Mouse (Mus musculus): ENCODE data around the gene Gm49358. TPM values are rescaled to one million over a fixed set of nuclear protein-coding genes. Genes with fewer than 3 reads are reported as not detected.

The Gm49358 gene
- polyA plus RNA-seq, 1 experiment from 2014 or later, result not detected

DNA sequence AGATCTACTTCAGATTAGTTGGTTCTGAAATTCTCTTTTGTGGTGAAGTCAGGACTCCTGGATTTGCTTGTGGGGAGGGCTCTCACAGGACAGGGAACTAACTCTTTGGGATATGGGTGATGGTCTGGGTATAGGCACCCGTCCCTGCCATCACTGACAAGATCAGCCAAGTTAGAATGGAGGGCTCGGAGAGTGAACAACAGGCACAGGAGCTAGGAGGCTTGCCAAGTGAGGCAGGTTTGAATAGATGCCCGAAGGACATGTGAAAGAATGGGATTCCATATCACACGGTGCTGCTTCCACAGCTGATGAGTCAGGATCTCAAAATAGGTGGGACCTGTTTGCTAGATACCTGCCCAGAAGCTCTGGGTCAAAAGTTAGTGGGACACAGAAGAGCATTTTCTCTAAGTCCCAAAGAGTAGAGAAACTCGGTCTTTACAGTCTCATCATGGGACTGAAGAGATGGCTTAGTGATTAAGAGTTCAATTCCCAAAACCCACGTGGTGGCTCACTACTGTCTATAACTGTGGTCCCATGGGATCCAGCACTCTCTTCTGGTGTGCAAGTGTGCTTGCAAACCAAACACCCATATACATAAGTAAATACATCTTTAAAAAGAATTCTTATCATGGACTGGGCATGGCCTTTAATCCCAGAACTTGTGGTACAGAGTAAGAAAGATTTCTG lies 7.8 kb upstream of the Gm49358 start:
- 80% methylated on average over 6 of the region's 6 CpGs for WGBS (ENCODE audit: insufficient replicate concordance)
- Histone ChIP-seq H3K36me3 (ENCODE audit: control insufficient read depth, insufficient read depth, low read length) (no peaks in the 10 kb centered on the region), H3K4me2 (no peak overlapping the region), H3K4me3 (ENCODE audit: low read depth, low read length) (no peak overlapping the region), H3K9me3 (replicated peaks; ENCODE audit: control insufficient read depth, low read length) (no peaks in the 10 kb centered on the region), H3K9ac (ENCODE audit: low read depth, low read length) (no peak overlapping the region), H3K27ac (ENCODE audit: low read depth, low read length) (no peak overlapping the region), H3K4me1 (ENCODE audit: control insufficient read depth, insufficient read depth, low read length) (no peaks in the 10 kb centered on the region; the same call in 1 of the 2 replicates), H3K27me3 (ENCODE audit: control insufficient read depth, insufficient read depth, low read length) (no peaks in the 10 kb centered on the region)
- ATAC-seq (replicated peaks; ENCODE audit: insufficient number of reproducible peaks, low FRiP score, low TSS enrichment), result no peak

DNA sequence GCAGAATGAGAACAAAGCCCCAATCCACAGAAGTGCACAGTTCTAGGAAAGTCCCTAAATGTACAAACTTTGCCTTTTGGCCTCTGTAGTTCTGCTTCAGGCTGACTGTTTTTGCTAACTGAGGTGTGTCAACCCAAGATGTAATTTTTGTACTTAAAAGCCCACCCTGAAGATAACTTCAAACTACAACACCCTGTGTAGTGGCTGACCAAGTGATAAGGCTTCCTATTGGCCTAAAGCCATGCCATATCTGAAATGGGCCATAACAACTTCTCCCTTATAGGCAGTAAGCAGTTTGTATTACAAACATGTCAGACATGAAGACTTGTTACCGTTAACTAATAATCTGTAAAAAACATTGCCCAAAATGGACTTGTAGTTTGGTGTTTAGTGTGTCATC lies 6.0 kb upstream of the Gm49358 start:
- ATAC-seq (replicated peaks; ENCODE audit: insufficient number of reproducible peaks, low FRiP score, low TSS enrichment), result no peak
- Histone ChIP-seq H3K9me3 (replicated peaks; ENCODE audit: control insufficient read depth, low read length) (no peaks in the 10 kb centered on the region), H3K27ac (ENCODE audit: low read depth, low read length) (no peak overlapping the region), H3K4me3 (ENCODE audit: low read depth, low read length) (no peak overlapping the region), H3K4me2 (no peak overlapping the region), H3K36me3 (ENCODE audit: control insufficient read depth, insufficient read depth, low read length) (no peaks in the 10 kb centered on the region), H3K4me1 (ENCODE audit: control insufficient read depth, insufficient read depth, low read length) (no peaks in the 10 kb centered on the region; the same call in 1 of the 2 replicates), H3K27me3 (ENCODE audit: control insufficient read depth, insufficient read depth, low read length) (no peaks in the 10 kb centered on the region), H3K9ac (ENCODE audit: low read depth, low read length) (no peak overlapping the region)
- WGBS (ENCODE audit: insufficient replicate concordance), result 92% methylated on average over 1 of the region's 1 CpGs

DNA sequence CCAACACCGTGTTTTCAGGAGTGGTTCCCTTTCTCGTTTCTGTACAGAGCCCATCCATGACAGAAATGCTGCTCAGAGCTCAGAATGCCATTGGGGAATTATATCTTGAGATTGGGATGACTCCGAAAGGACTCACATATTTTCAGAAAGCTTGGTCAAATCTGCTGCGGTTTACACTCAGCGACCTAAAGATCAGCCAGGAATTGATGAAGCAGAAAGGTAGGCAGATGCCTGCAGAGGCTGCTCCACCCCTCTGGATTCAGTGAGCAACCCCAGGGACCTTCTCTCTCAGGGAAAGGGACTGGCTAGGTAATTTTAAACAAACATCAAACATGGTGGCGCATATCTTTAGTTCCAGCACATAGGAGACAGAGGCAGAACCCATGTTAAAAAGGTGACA lies 5.6 kb upstream of the Gm49358 start:
- ATAC-seq (replicated peaks; ENCODE audit: insufficient number of reproducible peaks, low FRiP score, low TSS enrichment), result no peak
- no peaks in the 10 kb centered on the region; the same call in 1 of the 2 replicates for H3K4me1 ChIP-seq (ENCODE audit: control insufficient read depth, insufficient read depth, low read length)
- no peak overlapping the region for H3K4me3 ChIP-seq (ENCODE audit: low read depth, low read length)
- no peak overlapping the region for H3K4me2 ChIP-seq
- no peaks in the 10 kb centered on the region for H3K36me3 ChIP-seq (ENCODE audit: control insufficient read depth, insufficient read depth, low read length)
- 88% methylated on average over 6 of the region's 6 CpGs for WGBS (ENCODE audit: insufficient replicate concordance)
- H3K27ac ChIP-seq (ENCODE audit: low read depth, low read length), result no peak overlapping the region
- no peaks in the 10 kb centered on the region for H3K27me3 ChIP-seq (ENCODE audit: control insufficient read depth, insufficient read depth, low read length)
- no peaks in the 10 kb centered on the region for H3K9me3 ChIP-seq (replicated peaks; ENCODE audit: control insufficient read depth, low read length)
- H3K9ac ChIP-seq (ENCODE audit: low read depth, low read length), result no peak overlapping the region

DNA sequence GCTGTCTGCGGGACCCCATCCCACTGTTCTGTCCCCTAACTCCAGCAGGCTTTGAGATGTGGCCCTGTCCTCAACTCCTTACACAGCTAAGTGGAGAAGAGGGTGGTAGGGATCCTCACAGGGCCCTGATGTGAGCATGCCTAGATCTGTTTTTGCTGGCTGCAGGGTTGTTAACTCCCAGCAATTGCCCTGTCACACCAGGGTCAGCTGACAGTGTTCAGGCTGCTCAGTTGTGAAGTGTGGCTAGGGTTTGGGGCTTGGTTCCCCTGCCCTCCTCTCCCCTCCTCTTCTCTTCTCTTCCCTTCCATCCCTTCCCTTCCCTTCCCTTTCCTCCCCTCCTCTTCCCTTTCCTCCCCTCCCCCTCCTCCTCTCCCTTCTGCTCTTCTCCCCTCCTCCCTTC lies 2.5 kb upstream of the Gm49358 start:
- no peak overlapping the region for H3K4me2 ChIP-seq
- H3K27ac ChIP-seq (ENCODE audit: low read depth, low read length), result no peak overlapping the region
- no peak for ATAC-seq (replicated peaks; ENCODE audit: insufficient number of reproducible peaks, low FRiP score, low TSS enrichment)
- no peaks in the 10 kb centered on the region for H3K9me3 ChIP-seq (replicated peaks; ENCODE audit: control insufficient read depth, low read length)
- H3K9ac ChIP-seq (ENCODE audit: low read depth, low read length), result no peak overlapping the region
- H3K36me3 ChIP-seq (ENCODE audit: control insufficient read depth, insufficient read depth, low read length), result no peaks in the 10 kb centered on the region
- no peak overlapping the region for H3K4me3 ChIP-seq (ENCODE audit: low read depth, low read length)
- WGBS (ENCODE audit: insufficient replicate concordance), result 80% methylated on average over 1 of the region's 1 CpGs
- H3K27me3 ChIP-seq (ENCODE audit: control insufficient read depth, insufficient read depth, low read length), result no peaks in the 10 kb centered on the region
- no peaks in the 10 kb centered on the region for H3K4me1 ChIP-seq (ENCODE audit: control insufficient read depth, insufficient read depth, low read length)

DNA sequence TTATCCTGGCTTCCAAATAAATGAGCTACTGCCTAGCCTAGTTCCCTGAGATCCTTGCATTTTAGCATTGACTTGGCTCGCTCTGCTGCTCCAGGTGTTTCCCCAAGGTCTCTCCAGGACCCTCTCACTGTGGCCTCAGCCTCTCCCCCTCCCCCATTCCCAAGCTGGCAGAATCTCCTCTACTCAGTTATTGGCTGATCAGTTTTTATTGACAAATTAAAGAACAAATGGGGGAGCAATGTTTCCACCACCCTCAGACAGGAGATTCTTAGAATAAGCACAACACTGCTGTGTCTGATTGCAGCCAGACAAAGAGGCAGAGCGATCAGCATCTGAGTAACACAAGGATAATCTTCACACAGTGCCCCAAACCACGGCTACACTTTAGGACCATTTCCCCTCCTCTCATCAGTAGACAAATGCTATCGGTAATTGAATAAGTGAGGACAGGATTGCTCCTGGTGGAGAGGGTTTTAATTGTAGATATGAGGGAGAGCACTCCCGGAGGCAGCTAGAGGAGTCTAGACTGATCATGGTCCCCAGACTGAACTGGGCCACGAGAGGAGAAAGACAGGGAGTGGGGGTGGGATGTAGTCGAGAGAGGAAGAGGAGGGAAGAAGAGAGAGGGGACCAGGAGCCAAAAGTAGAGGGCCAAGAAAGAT lies 1.9 kb upstream of the Gm49358 start:
- Histone ChIP-seq H3K4me1 (ENCODE audit: control insufficient read depth, insufficient read depth, low read length) (no peaks in the 10 kb centered on the region), H3K27ac (ENCODE audit: low read depth, low read length) (no peak overlapping the region), H3K9ac (ENCODE audit: low read depth, low read length) (no peak overlapping the region), H3K36me3 (ENCODE audit: control insufficient read depth, insufficient read depth, low read length) (no peaks in the 10 kb centered on the region), H3K4me2 (no peak overlapping the region), H3K9me3 (replicated peaks; ENCODE audit: control insufficient read depth, low read length) (no peaks in the 10 kb centered on the region), H3K27me3 (ENCODE audit: control insufficient read depth, insufficient read depth, low read length) (no peaks in the 10 kb centered on the region), H3K4me3 (ENCODE audit: low read depth, low read length) (no peak overlapping the region)
- no peak for ATAC-seq (replicated peaks; ENCODE audit: insufficient number of reproducible peaks, low FRiP score, low TSS enrichment)
- WGBS (ENCODE audit: insufficient replicate concordance), result 28% methylated on average over 7 of the region's 7 CpGs

DNA sequence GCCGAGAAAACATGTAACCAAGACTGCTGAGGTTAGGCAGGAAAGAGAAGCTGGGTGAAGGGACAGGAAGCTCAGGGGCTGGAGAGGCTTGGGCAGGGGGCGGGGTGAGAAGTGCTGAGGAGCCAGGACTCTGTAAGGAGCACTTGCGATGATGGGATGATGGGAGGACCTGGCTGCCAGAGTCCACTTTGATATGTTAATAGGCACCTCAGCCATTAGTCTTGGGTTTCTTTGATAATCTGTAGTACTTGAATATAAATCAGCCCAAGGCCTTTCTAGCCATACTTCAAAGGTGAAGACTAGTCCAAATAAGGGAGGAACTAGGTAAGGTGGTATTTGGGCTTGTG lies 1.4 kb upstream of the Gm49358 start:
- ATAC-seq (replicated peaks; ENCODE audit: insufficient number of reproducible peaks, low FRiP score, low TSS enrichment), result no peak
- Histone ChIP-seq H3K4me2 (no peak overlapping the region), H3K9me3 (replicated peaks; ENCODE audit: control insufficient read depth, low read length) (no peaks in the 10 kb centered on the region), H3K36me3 (ENCODE audit: control insufficient read depth, insufficient read depth, low read length) (no peaks in the 10 kb centered on the region), H3K27me3 (ENCODE audit: control insufficient read depth, insufficient read depth, low read length) (no peaks in the 10 kb centered on the region), H3K4me3 (ENCODE audit: low read depth, low read length) (no peak overlapping the region), H3K27ac (ENCODE audit: low read depth, low read length) (no peak overlapping the region), H3K4me1 (ENCODE audit: control insufficient read depth, insufficient read depth, low read length) (no peaks in the 10 kb centered on the region), H3K9ac (ENCODE audit: low read depth, low read length) (no peak overlapping the region)
- WGBS (ENCODE audit: insufficient replicate concordance), result 40% methylated on average over 3 of the region's 3 CpGs

DNA sequence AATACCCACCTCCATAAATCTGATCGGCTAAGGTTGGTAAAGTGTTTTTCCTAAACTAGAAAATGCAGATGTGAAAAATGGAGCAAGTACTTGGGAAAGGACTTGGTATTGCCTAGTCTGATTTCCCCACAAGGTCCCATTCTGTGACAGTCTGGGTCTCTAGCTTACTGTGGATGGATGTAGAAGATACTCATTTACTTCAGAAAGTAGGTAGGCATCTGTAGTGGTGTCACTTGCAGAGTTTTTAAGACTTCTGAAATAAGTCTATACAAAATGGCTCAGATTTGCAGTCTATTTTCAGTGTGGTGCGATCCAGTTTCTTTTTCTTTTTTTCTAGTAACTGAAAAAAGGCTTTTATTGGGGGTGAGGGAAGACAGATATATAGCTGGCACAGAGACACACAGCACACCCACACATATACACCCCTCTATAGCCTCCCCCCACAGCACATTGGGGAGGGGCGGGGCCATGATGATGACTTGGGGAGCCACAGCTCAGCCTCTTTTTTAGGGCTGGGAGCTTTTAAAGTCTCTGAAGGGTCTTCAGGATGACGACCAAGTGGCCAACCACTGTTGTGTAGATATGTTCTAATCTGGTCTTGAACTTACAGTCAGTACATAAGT lies 1.7 kb downstream of the Gm49358 start:
- H3K27ac ChIP-seq (ENCODE audit: low read depth, low read length), result no peak overlapping the region
- H3K36me3 ChIP-seq (ENCODE audit: control insufficient read depth, insufficient read depth, low read length), result no peaks in the 10 kb centered on the region
- WGBS (ENCODE audit: insufficient replicate concordance), result 78% methylated on average over 4 of the region's 4 CpGs
- no peak overlapping the region for H3K9ac ChIP-seq (ENCODE audit: low read depth, low read length)
- no peaks in the 10 kb centered on the region for H3K4me1 ChIP-seq (ENCODE audit: control insufficient read depth, insufficient read depth, low read length)
- no peak overlapping the region for H3K4me2 ChIP-seq
- no peak for ATAC-seq (replicated peaks; ENCODE audit: insufficient number of reproducible peaks, low FRiP score, low TSS enrichment)
- H3K4me3 ChIP-seq (ENCODE audit: low read depth, low read length), result no peak overlapping the region
- no peaks in the 10 kb centered on the region for H3K27me3 ChIP-seq (ENCODE audit: control insufficient read depth, insufficient read depth, low read length)
- H3K9me3 ChIP-seq (replicated peaks; ENCODE audit: control insufficient read depth, low read length), result no peaks in the 10 kb centered on the region

DNA sequence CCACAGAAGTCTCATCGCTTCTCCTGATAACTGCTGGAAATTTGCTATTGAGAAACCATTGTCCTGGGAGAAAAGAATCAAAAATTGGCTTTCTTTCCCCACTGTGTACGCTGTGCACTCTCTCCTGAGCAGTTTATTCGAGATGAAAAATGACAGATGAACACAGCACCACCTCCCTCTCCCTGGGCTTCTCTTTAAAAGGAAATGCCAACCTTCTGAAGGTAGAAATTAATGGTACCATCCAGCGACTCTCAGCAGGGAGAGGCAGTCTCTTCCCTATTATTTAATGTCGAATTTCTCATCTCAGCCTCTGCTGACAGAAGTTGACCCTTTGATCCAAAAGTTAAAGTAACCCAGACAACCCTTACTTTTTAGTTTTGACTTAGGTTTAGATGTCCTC lies 5.4 kb downstream of the Gm49358 start:
- Histone ChIP-seq H3K27me3 (ENCODE audit: control insufficient read depth, insufficient read depth, low read length) (no peaks in the 10 kb centered on the region), H3K4me2 (no peak overlapping the region), H3K4me3 (ENCODE audit: low read depth, low read length) (no peak overlapping the region), H3K4me1 (ENCODE audit: control insufficient read depth, insufficient read depth, low read length) (no peaks in the 10 kb centered on the region), H3K9ac (ENCODE audit: low read depth, low read length) (no peak overlapping the region), H3K27ac (ENCODE audit: low read depth, low read length) (no peak overlapping the region), H3K36me3 (ENCODE audit: control insufficient read depth, insufficient read depth, low read length) (no peaks in the 10 kb centered on the region), H3K9me3 (replicated peaks; ENCODE audit: control insufficient read depth, low read length) (no peaks in the 10 kb centered on the region)
- no peak for ATAC-seq (replicated peaks; ENCODE audit: insufficient number of reproducible peaks, low FRiP score, low TSS enrichment)
- 60% methylated on average over 5 of the region's 5 CpGs for WGBS (ENCODE audit: insufficient replicate concordance)

Data from heart, embryonic 11.5 days (tissue).